Mouse (Mus musculus): ENCODE results near the gene Ptprq.

DNA sequence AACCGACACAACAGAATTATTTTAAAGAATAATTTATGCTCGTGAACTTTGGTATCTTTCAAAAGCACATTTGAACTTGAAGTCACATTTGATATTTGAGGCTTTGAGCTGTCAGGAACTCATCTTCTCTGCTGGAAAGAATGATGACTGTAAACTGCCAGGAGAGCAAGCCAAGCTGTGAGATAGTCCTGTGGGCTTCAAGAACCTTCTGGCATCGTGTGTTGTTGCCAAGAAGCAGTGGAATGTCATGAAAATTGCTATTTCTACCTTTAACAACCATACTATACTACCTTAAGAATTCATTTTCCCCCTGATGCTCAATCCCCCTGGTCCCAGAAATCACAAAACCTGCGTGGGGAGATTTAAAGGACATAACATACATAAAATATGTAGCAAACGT lies 200.6 kb downstream of the Ptprq start:
- TF ChIP-seq CTCF (IDR thresholded peaks at IDR 0.05; ENCODE audit: low read depth, low read length) (no peak), POLR2A (IDR thresholded peaks at IDR 0.05; ENCODE audit: borderline replicate concordance, low read depth, low read length) (no peak)

Data from bone marrow macrophage, adult 2 months (primary cell).